Mouse (Mus musculus) MEL-GATA-1-ER (cell line): Measurements from ENCODE around the gene E130116L18Rik.
"Not testable (repeated sequence)": the region's sequence is repeated elsewhere in the genome, so short reads cannot be mapped to it uniquely, and the experiment has no call there.

ENCODE experiments used
- DNase-seq: peaks from one replicate; pipeline ENCODE4 v3.0.0-alpha.2; 2012; ENCODE audit warnings: low read depth; ENCODE audit errors: extremely low read depth

Gene E130116L18Rik

DNA sequence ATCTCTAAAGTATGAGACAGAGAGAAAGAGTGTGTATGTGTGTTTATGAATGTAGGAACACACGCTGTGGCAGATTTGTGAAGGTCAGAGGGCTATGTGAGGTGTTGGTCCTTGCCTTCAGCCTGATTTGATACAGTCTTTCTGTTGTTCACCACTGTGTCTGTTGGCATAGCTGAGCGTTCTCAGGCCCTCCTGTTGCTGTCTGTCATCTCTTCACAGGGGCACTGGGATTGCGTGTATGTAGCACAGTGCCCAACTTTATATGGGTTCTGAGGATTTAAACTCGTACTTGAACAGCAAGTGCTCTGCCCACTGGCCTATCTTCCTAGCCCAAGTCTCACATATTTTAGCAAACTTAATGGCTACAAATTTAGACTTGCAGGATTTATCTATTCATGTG is 39.4 kb downstream of the E130116L18Rik start:
- DNase-seq: no peak

DNA sequence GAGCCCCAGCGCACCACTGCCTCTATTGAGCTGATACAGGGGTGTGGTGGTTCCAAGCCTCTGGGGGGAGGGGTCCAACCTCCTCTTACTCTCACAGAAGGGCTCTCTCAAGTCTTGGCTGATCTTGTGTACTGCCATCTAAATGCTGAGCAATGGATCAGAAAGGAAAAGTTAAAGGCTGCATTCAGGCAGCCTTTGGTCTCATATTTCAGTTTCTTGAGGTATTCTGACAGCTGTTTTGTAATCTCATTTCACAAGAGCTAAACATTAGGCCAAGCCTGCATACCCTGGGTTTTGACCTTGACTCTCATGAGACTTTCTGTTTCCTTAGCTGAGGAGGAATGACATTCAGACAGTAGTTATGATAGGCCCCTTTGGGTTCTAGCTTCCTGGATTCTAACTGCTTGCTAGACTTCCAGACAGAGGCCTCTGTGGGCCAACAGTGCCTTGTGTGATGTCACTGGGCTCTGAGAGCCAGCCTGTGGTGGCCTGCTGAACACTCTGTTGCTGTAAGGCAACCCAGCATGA is 41.9 kb downstream of the E130116L18Rik start, which contains the start of gene Galntl5:
Gene Galntl5, plus strand, starts transcription at position 457 of the 528 bp plus-strand sequence.
- DNase-seq: no peak

DNA sequence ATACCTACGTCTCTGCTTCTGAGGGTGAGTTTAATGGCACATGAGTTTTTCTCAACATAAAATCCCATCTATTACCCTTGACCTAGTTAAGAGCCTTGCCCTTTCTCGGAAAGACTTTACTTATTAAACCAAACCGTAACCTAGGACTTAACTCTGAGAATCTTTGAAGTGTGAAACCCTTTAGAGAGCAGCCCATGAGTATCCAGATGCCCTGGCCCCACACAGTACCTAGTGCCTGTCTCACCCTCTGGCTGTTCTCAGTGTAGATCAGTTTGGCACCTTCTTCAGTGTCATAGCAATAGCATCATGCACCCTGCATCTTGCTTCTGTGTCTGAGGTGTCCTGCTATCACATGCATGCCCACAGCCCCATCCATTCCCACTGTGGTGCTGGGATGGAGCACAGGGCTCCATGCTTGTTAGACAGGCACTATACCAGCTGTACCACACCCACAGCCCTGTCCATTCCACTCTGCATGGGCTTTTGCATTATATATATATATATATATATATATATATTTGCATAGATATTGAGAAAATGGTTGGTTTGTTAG is 42.9 kb downstream of the E130116L18Rik start:
- DNase-seq: no peak

DNA sequence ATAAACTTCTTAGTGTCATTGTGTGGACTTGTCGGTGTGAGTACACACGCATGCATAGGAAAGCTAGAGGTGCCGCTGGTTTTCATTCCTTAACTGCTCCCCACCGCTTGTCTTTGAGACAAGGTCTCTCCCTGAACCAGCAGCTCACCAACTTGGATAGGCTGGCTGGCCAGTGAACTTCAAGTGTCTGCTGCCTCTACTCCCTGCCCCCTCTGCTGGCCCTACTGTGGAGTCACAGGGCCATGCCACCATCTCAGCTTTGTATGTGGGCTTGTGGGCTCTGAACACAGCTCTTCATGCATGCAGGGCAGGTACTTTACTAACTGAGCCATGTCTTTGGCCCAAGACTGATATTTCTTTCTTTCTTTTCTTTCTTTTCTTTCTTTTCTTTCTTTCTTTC is 43.7 kb downstream of the E130116L18Rik start:
- no peak for DNase-seq

DNA sequence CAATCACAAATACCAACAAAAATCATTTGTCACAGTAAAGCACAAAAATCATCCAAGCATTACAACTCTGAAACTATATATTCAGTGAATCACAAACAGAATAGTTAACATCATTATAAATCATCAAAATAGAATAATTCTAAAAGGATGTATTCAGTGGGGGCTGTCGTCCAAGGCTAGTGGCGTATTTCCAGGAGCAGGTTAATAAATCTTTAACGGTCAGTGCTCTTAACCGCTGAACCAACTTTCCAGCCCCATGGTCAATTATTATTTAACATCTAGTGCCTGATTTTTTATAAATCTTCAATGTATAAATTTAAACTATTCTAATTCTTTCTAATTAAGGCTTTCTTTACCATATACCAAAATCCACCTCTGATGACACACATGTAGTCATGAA is 44.4 kb downstream of the E130116L18Rik start:
- DNase-seq: not testable (repeated sequence)

DNA sequence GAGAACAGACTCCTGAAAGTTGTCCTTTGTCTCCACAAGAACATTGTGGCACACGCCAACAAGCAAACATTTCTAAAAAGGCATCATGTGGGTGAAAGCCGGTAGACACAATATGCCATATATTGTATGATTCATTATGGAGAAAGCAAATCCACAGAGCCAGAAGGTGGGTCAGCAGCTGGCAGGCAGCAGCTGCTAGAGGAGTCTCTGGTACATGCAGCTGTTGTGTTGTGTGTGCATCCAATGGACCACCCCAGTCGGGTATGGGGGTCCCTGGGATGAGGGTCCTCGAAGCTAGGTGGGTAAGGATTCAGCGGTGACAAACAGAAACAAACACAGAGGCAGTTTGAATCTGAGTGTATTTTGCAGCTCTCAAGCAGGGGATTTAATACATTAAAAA is 45.0 kb downstream of the E130116L18Rik start:
- DNase-seq: not testable (repeated sequence)
